Mouse (Mus musculus): ENCODE results near the gene Alkbh1. TPM values are rescaled to one million over a fixed set of nuclear protein-coding genes. Genes with fewer than 3 reads are reported as not detected.
"Not testable (repeated sequence)": the region's sequence is repeated elsewhere in the genome, so short reads cannot be mapped to it uniquely, and the experiment has no call there.

Alkbh1 gene
- total RNA-seq (2021) = 10 to 100 TPM; 19.2 to 20.3 TPM
- long read RNA-seq, experiment 1, transcript Alkbh1-209 (6 exons, 3,857 nt) = major isoform, 11 of 23 reads
- long read RNA-seq, experiment 1, partial matches to known transcripts = 1 of 23 reads
- long read RNA-seq, experiment 1, other reads (novel, unspliced or antisense) = 5 of 23 reads
- long read RNA-seq, experiment 2, transcript Alkbh1-209 (6 exons, 3,857 nt) = major isoform, 6 of 12 reads
- long read RNA-seq, experiment 2, partial matches to known transcripts = 0 of 12 reads
- long read RNA-seq, experiment 2, other reads (novel, unspliced or antisense) = 4 of 12 reads

DNA sequence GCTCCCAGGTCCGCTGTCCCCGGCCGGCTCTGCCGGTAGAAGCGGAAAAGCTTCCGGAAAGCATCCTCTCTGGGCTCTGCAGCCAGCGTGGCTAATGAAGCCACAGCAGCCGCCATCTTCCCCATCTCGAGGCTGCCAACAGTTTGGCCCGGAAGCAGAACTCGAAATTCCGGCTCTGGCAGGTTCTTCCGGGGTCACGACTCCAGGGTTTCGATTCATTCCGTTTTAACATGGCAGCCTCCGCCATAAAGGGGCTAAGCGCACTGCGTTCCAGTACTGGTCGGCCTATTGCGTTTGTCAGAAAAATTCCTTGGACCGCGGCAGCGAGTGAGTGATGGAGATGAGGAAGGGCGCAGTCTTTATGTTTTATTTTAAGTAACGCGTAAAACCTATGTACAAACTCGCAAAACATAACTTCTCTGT is at the start of gene Alkbh1, which contains the start of gene Slirp:
Gene Alkbh1, minus strand, starts transcription at position 318 of the 423 bp plus-strand sequence.
Gene Slirp, plus strand, starts transcription at position 197 of the 423 bp plus-strand sequence.
- peak; percentile 92 for DNase-seq (ENCODE audit: low spot score in 2 of 2)

GRCm38 (mm10) chr12:87488683-87489082 is 44.9 kb upstream of the Alkbh1 start:
- not testable (repeated sequence) for DNase-seq (ENCODE audit: low spot score in 2 of 2)

DNA sequence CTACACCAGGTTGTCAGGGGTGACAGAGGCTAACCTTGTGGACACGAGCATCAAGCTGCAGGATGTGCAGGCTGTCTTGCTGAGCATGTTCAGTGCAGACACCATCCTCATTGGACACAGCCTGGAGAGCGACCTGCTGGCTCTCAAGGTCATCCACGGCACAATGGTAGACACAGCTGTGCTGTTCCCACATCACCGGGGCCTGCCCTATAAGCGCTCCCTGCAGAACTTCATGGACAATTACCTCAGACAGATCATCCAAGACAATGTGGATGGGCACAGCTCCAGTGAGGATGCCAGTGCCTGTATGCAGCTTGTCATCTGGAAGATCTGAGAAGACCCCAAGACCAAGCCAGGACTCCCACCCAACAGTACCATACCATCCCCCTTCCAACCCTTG is 38.7 kb upstream of the Alkbh1 start:
- not testable (repeated sequence) for DNase-seq (ENCODE audit: low spot score in 2 of 2)

DNA sequence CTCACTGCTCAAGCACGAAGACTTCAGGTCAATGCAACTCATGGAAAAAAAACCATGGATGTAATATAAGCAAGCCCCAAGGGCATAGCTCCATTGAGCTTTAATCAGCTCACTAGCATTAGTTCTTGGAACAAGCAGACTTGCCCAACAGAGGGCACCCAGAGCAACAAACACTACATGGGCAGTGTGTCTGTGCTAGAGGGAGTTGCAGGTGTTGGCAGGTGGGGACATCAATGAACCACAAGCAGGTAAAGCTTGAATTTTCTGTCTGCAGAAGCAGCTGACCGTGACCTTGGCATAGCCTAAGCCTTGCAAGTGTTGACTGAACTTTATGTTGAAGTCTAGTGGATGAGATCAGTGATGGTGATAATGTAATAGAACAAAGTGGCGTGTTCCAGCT is 30.9 kb upstream of the Alkbh1 start:
- no peak for DNase-seq (ENCODE audit: low spot score in 2 of 2)

DNA sequence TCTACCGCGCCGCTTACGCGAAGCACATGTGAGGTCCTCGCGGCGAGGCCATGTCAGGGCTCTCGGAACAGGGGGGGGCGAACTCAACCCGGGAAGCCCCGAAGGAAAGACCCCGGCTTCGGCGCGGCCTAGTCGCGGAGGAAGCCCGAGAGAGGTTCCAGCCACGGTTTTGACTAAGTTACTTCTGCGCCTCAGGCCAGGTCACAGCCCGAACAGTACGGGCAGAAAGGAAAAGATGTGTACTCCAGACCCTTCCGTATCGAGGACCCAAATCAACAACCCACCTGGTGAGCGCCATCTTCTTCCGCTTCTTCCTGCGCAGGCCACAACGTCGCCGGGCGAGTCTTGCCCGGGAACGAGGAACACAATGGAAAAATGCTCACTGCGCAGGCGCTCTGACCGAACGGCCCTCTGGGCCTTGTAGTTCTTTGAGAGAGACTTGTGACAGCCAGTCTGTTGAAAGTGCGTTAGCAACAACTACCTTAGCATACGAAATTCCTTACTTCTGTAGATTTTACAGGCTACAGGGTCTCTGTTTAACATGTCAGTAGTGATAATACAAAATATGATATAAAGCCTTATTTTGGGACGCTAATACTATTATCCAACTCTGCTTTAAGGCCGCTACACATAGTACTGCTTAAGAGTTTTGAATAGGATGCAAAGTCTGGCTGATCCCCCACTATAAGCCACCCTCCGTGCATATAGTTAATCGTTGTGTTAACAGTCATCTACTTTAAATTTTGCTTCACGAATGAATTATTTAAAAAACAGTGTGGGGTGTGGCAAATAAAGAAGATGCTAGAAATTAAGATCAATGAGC is 28.4 kb upstream of the Alkbh1 start, which contains the start of gene Snw1:
Gene Snw1, minus strand, starts transcription at position 311 of the 823 bp plus-strand sequence.
- DNase-seq (ENCODE audit: low spot score in 2 of 2) = peak; percentile 91 to 96

- peak; percentile 24 to 25 for DNase-seq (ENCODE audit: low spot score in 2 of 2)
These were observed 27.7 kb upstream of the Alkbh1 start for GRCm38 (mm10) chr12:87471421-87471963.

- DNase-seq (ENCODE audit: low spot score in 2 of 2) = no peak
These were observed 26.7 kb upstream of the Alkbh1 start for GRCm38 (mm10) chr12:87470263-87471136.

DNA sequence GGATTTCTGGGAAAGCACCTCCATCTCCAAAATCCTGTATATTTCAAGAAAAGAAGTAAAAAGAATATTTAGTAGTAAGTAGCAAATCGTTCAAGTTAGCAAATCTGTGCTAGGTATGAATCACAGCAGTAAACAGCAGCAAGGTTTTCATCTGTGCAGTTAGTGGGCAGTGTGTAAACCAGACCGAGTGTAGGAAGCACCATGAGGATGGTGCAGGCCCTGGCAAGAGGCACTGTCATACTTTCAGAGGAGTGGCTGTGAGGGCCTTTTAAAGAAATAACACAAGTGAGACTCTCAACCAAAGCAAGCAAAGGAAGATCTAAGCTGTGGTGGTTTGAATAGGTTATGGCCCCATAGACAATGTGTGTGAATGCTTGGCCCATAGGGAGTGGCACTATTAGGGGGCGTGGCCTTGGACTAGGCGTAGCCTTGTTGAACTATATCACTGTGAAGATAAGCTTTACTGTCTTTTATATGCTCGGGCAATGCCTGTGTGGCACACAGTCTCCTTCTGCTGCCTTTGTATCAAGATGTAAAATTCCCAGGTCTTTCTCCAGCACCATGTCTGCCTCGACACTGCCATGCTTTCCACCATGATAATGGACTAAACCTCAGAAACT is 21.0 kb upstream of the Alkbh1 start:
- DNase-seq (ENCODE audit: low spot score in 2 of 2) = no peak

DNA sequence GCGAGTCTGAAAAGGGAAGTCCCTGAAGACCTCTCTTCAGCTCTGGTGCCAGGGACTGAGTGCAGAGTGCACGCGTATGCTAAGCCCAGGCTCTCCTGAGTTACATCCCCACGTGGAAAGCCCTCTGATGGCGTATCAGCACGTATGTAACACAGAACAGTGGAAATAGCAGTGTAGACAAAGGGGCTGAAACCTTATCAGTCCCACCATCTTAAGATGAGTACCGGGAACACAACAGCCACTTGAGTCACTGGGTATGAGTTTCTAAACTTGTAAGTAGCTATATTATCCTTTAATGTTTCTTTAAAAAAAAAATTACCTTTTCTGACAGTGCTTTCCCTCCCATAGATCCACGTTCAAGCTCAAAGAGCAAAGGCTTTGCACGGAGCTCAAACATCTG is 5.6 kb upstream of the Alkbh1 start:
- no peak for DNase-seq (ENCODE audit: low spot score in 2 of 2)

- no peak for DNase-seq (ENCODE audit: low spot score in 2 of 2)
These were observed 394 bp upstream of the Alkbh1 start for GRCm38 (mm10) chr12:87444211-87444610.

GRCm38 (mm10) chr12:87443115-87443699 is 610 bp downstream of the Alkbh1 start:
- no peak for DNase-seq (ENCODE audit: low spot score in 2 of 2)

- DNase-seq (ENCODE audit: low spot score in 2 of 2) = no peak
These were observed 1.4 kb downstream of the Alkbh1 start for GRCm38 (mm10) chr12:87442177-87443114.

- DNase-seq (ENCODE audit: low spot score in 2 of 2) = no peak
These were observed 14.9 kb downstream of the Alkbh1 start for GRCm38 (mm10) chr12:87428885-87429284.

DNA sequence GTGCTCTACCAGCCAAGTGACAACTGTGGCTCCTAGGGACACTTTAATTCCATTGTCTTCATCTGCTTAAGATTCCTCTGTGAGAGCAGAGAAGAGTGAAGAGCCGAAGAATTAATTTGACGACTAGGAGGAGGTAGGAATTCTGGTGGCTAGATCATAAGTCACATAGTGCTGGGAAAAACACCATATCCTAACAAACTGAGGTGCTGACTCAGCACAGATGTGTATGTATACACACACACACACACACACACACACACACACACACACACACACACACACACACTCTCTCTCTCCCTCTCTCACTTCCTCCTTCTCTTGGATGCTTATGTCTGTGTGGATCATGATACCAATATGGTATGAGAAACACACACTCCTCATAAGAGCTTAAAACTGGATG is 15.5 kb downstream of the Alkbh1 start:
- DNase-seq (ENCODE audit: low spot score in 2 of 2) = no peak

- DNase-seq (ENCODE audit: low spot score in 2 of 2) = no peak
These were observed 17.3 kb downstream of the Alkbh1 start for GRCm38 (mm10) chr12:87426354-87427031.

- no peak for DNase-seq (ENCODE audit: low spot score in 2 of 2)
These were observed 19.3 kb downstream of the Alkbh1 start for GRCm38 (mm10) chr12:87424516-87424915.

GRCm38 (mm10) chr12:87423700-87424099 is 20.1 kb downstream of the Alkbh1 start:
- no peak for DNase-seq (ENCODE audit: low spot score in 2 of 2)

Data from left cerebral cortex, adult 18-20 months (tissue).